Mouse (Mus musculus) liver, postnatal 0 days (tissue): ENCODE measurements around the gene Inava. TPM values are rescaled to one million over a fixed set of nuclear protein-coding genes. Genes with fewer than 3 reads are reported as not detected.

Source experiments
- ATAC-seq: fragments of 200-750 bp; cut with Nextera tagmentation; 2 replicates; pipeline ENCODE4 v1.8.0; 2017; ENCODE audit warnings: mild to moderate bottlenecking, moderate library complexity
- DNase-seq: peaks from one replicate; pipeline ENCODE4 v3.0.0-alpha.2; 2016
- H3K27ac ChIP-seq: fragments of 300-500 bp; sonication (generic); 2 replicates; pipeline ENCODE4 v1.5.1; 2014; ENCODE audit warnings: antibody characterized with exemption, moderate library complexity, mild to moderate bottlenecking, low read depth
- H3K27me3 ChIP-seq: fragments of 300-500 bp; sonication (generic); 2 replicates; pipeline ENCODE4 v1.6.1; 2014; ENCODE audit warnings: low read length, control low read depth, mixed read lengths; ENCODE audit not compliant: insufficient read depth
- H3K36me3 ChIP-seq: fragments of 300-500 bp; sonication (generic); replicated peaks from 2 replicates; pipeline ENCODE4 v1.6.1; 2014; ENCODE audit warnings: mild to moderate bottlenecking, control low read depth, low read length, moderate library complexity, mixed read lengths; ENCODE audit not compliant: insufficient read depth
- H3K4me1 ChIP-seq: fragments of 300-500 bp; sonication (generic); 2 replicates; pipeline ENCODE4 v1.6.1; 2014; ENCODE audit warnings: antibody characterized with exemption, mild to moderate bottlenecking, control low read depth; ENCODE audit not compliant: insufficient read depth
- H3K4me2 ChIP-seq: fragments of 300-500 bp; sonication (generic); 2 replicates; pipeline ENCODE4 v1.6.1; 2014; ENCODE audit warnings: low read depth, mild to moderate bottlenecking, low read length, moderate library complexity, mixed read lengths
- H3K4me3 ChIP-seq: fragments of 300-500 bp; sonication (generic); 2 replicates; pipeline ENCODE4 v1.5.1; 2014; ENCODE audit warnings: low read depth, low read length
- H3K9ac ChIP-seq: fragments of 300-500 bp; sonication (generic); replicated peaks from 2 replicates; pipeline ENCODE4 v1.6.1; 2014; ENCODE audit warnings: mild to moderate bottlenecking, moderate library complexity
- H3K9me3 ChIP-seq: fragments of 300-500 bp; sonication (generic); 2 replicates; pipeline ENCODE4 v1.6.1; 2016; ENCODE audit warnings: mild to moderate bottlenecking, control low read depth, low read length, mixed read lengths
- CTCF ChIP-seq: sonication (generic); IDR thresholded peaks from 2 replicates; pipeline ENCODE4 v1.5.1; 2016; ENCODE audit warnings: antibody characterized with exemption, low read depth
- EP300 ChIP-seq: IDR thresholded peaks from 2 replicates; pipeline ENCODE4 v1.6.1; 2016; ENCODE audit warnings: antibody characterized with exemption, low read depth, mild to moderate bottlenecking
- WGBS: fragments of 180-500 bp; shearing (Covaris S2); extraction: QIAGEN DNeasy Blood & Tissue Kit; methylation state at CpG from one replicate; pipeline ENCODE4 v1.1.7; 2014; ENCODE audit not compliant: insufficient replicate concordance; 5-methylcytosine and 5-hydroxymethylcytosine counted together
- polyA plus RNA-seq: library from polyadenylated mRNA; unstranded; fragments of >200 nt; fragmentation: Nextera tagmentation; extraction: Ambion mirVana; gene quantifications from 2 replicates; pipeline ENCODE4 v1.2.1, GENCODE M21; 2015

The Inava gene
- polyA plus RNA-seq, 1 experiment from 2014 or later: 0.09 TPM

- H3K27me3 ChIP-seq: no peaks in the 10 kb centered on the region
- no peaks in the 10 kb centered on the region for H3K9me3 ChIP-seq
- H3K4me2 ChIP-seq: no peak overlapping the region
- ATAC-seq: no peak
- no peak for DNase-seq
- H3K9ac ChIP-seq: no peak overlapping the region
- no peaks in the 10 kb centered on the region for H3K36me3 ChIP-seq
- H3K27ac ChIP-seq: no peak overlapping the region
- WGBS: 68% methylated on average over 15 of the region's 15 CpGs
- H3K4me1 ChIP-seq: no peaks in the 10 kb centered on the region
- no peak overlapping the region for H3K4me3 ChIP-seq
- TF ChIP-seq CTCF: no peak
- TF ChIP-seq EP300: no peak
These were observed 19.8 kb downstream of the Inava start for GRCm38 (mm10) chr1:136214304-136214703.

GRCm38 (mm10) chr1:136212803-136213202 is 21.3 kb downstream of the Inava start, which contains the start of gene Mroh3:
TSS of gene Mroh3 (minus strand) at chr1:136212828.
- no peak for DNase-seq
- 45% methylated on average over 3 of the region's 3 CpGs for WGBS
- TF ChIP-seq EP300: no peak
- peak; percentile 72 for TF ChIP-seq CTCF
- no peaks in the 10 kb centered on the region for H3K36me3 ChIP-seq
- H3K9ac ChIP-seq: no peak within 1 kb of the TSS
- no peaks in the 10 kb centered on the region for H3K9me3 ChIP-seq
- no peak within 1 kb of the TSS for H3K4me2 ChIP-seq
- ATAC-seq: no peak
- no peak within 1 kb of the TSS for H3K4me3 ChIP-seq
- H3K27me3 ChIP-seq: no peaks in the 10 kb centered on the region
- no peak within 1 kb of the TSS for H3K27ac ChIP-seq
- no peaks in the 10 kb centered on the region for H3K4me1 ChIP-seq

GRCm38 (mm10) chr1:136190033-136190432 is 44.0 kb downstream of the Inava start:
- Histone ChIP-seq H3K9me3 (no peaks in the 10 kb centered on the region), H3K27me3 (no peaks in the 10 kb centered on the region), H3K4me2 (no peak overlapping the region), H3K9ac (no peak overlapping the region), H3K4me3 (no peak overlapping the region), H3K27ac (no peak overlapping the region), H3K4me1 (no peaks in the 10 kb centered on the region), H3K36me3 (no peaks in the 10 kb centered on the region)
- DNase-seq (no peak), ATAC-seq (no peak)
- TF ChIP-seq CTCF: no peak
- TF ChIP-seq EP300: no peak
- WGBS: 85% methylated on average over 5 of the region's 5 CpGs

GRCm38 (mm10) chr1:136179511-136180001 is 54.5 kb downstream of the Inava start:
- DNase-seq (no peak), ATAC-seq (peak; percentile 88)
- Histone ChIP-seq H3K4me1 (peaks cover 7% of the 10 kb centered on the region; the same call in 1 of the 2 replicates), H3K36me3 (peaks cover 6% of the 10 kb centered on the region; the same call in 1 of the 2 replicates), H3K27ac (no peak overlapping the region), H3K4me2 (no peak overlapping the region), H3K4me3 (no peak overlapping the region), H3K9ac (no peak overlapping the region), H3K9me3 (no peaks in the 10 kb centered on the region), H3K27me3 (no peaks in the 10 kb centered on the region)
- TF ChIP-seq EP300 (peak; percentile 91), CTCF (no peak)
- 36% methylated on average over 2 of the region's 2 CpGs for WGBS

- TF ChIP-seq CTCF: no peak
- TF ChIP-seq EP300: no peak
- ATAC-seq: peak; percentile 24
These were observed 55.3 kb downstream of the Inava start for GRCm38 (mm10) chr1:136178741-136179140.

GRCm38 (mm10) chr1:136177085-136177484 is 57.0 kb downstream of the Inava start:
- peaks cover 10% of the 10 kb centered on the region; the same call in 1 of the 2 replicates for H3K4me1 ChIP-seq
- no peaks in the 10 kb centered on the region for H3K9me3 ChIP-seq
- peaks cover 6% of the 10 kb centered on the region; the same call in 1 of the 2 replicates for H3K36me3 ChIP-seq
- no peak overlapping the region for H3K27ac ChIP-seq
- TF ChIP-seq CTCF: no peak
- TF ChIP-seq EP300: no peak
- no peak overlapping the region for H3K4me3 ChIP-seq
- 60% methylated on average over 2 of the region's 2 CpGs for WGBS
- no peaks in the 10 kb centered on the region for H3K27me3 ChIP-seq
- no peak for DNase-seq
- no peak overlapping the region for H3K4me2 ChIP-seq
- no peak overlapping the region for H3K9ac ChIP-seq
- ATAC-seq: no peak

More at GRCm38 (mm10) chr1:136178741-136179140, 55.3 kb downstream of the Inava start:
- H3K9ac ChIP-seq: no peak overlapping the region
- no peak for DNase-seq
- no peaks in the 10 kb centered on the region for H3K9me3 ChIP-seq
- no peak overlapping the region for H3K27ac ChIP-seq
- H3K27me3 ChIP-seq: no peaks in the 10 kb centered on the region
- no peak overlapping the region for H3K4me3 ChIP-seq
- H3K4me2 ChIP-seq: 0 out of 2 replicates have a peak overlapping the region, but pooled peaks have one; percentile 18
- 42% methylated on average over 6 of the region's 6 CpGs for WGBS
- peaks cover 6% of the 10 kb centered on the region; the same call in 1 of the 2 replicates for H3K36me3 ChIP-seq
- peaks cover 10% of the 10 kb centered on the region; the same call in 1 of the 2 replicates for H3K4me1 ChIP-seq
